Mouse (Mus musculus) stomach, postnatal 0 days (tissue): ENCODE data around the gene Unkl. TPM values are rescaled to one million over a fixed set of nuclear protein-coding genes. Genes with fewer than 3 reads are reported as not detected.

Experiments used
- ATAC-seq: fragments of 200-750 bp; cut with Nextera tagmentation; 2 replicates; pipeline ENCODE4 v1.8.0; 2017; ENCODE audit not compliant: low FRiP score, low TSS enrichment
- DNase-seq: peaks from one replicate; pipeline ENCODE4 v3.0.0-alpha.2; 2016; ENCODE audit warnings: low spot score
- H3K27ac ChIP-seq: fragments of 300-500 bp; sonication (generic); replicated peaks from 2 replicates; pipeline ENCODE4 v1.5.1; 2014; ENCODE audit warnings: mild to moderate bottlenecking, control low read depth
- H3K27me3 ChIP-seq: fragments of 300-500 bp; sonication (generic); 2 replicates; pipeline ENCODE4 v1.6.1; 2014; ENCODE audit warnings: low read length; ENCODE audit not compliant: control insufficient read depth, insufficient read depth
- H3K36me3 ChIP-seq: fragments of 300-500 bp; sonication (generic); 2 replicates; pipeline ENCODE4 v1.6.1; 2014; ENCODE audit warnings: low read length, mixed read lengths; ENCODE audit not compliant: control insufficient read depth, insufficient read depth
- H3K4me1 ChIP-seq: fragments of 300-500 bp; sonication (generic); replicated peaks from 2 replicates; pipeline ENCODE4 v1.6.1; 2014; ENCODE audit warnings: antibody characterized with exemption; ENCODE audit not compliant: control insufficient read depth, insufficient read depth
- H3K4me2 ChIP-seq: fragments of 300-500 bp; sonication (generic); replicated peaks from 2 replicates; pipeline ENCODE4 v1.6.1; 2014; ENCODE audit warnings: low read depth, mild to moderate bottlenecking, control low read depth, moderate library complexity
- H3K4me3 ChIP-seq: fragments of 300-500 bp; sonication (generic); 2 replicates; pipeline ENCODE4 v1.5.1; 2014; ENCODE audit warnings: low read depth, low read length, control low read depth
- H3K9ac ChIP-seq: fragments of 300-500 bp; sonication (generic); 2 replicates; pipeline ENCODE4 v1.6.1; 2014; ENCODE audit warnings: mild to moderate bottlenecking, low read length, control low read depth, mixed read lengths
- H3K9me3 ChIP-seq: fragments of 300-500 bp; sonication (generic); 2 replicates; pipeline ENCODE4 v1.6.1; 2016; ENCODE audit warnings: low read length; ENCODE audit not compliant: control insufficient read depth
- CTCF ChIP-seq: IDR thresholded peaks from 2 replicates; pipeline ENCODE4 v1.5.1; 2016; ENCODE audit warnings: antibody characterized with exemption, low read depth, mild to moderate bottlenecking, moderate library complexity
- EP300 ChIP-seq: optimal IDR thresholded peaks from 2 replicates; pipeline ENCODE3; 2016; ENCODE audit warnings: antibody characterized with exemption
- WGBS: fragments of 180-500 bp; shearing (Covaris S2); extraction: QIAGEN DNeasy Blood & Tissue Kit; methylation state at CpG from one replicate; pipeline ENCODE4 v1.1.7; 2014; 5-methylcytosine and 5-hydroxymethylcytosine counted together
- polyA plus RNA-seq: library from polyadenylated mRNA; unstranded; fragments of >200 nt; fragmentation: Nextera tagmentation; extraction: Ambion mirVana; gene quantifications from 2 replicates; pipeline ENCODE4 v1.2.1, GENCODE M21; 2015

Unkl gene
- polyA plus RNA-seq, 1 experiment from 2014 or later = 3.1 TPM

GRCm38 (mm10) chr17:25253760-25254159, 65.6 kb downstream of the Unkl start:
- ATAC-seq = no peak
- H3K4me1 ChIP-seq = 0 out of 2 replicates have a peak, but pooled peaks cover 3% of the 10 kb centered on the region
- no peaks in the 10 kb centered on the region for H3K9me3 ChIP-seq
- DNase-seq = no peak
- H3K4me2 ChIP-seq = no peak overlapping the region
- TF ChIP-seq EP300 = no peak
- no peak for TF ChIP-seq CTCF
- H3K27ac ChIP-seq = no peak overlapping the region
- 0 out of 2 replicates have a peak, but pooled peaks cover 3% of the 10 kb centered on the region for H3K27me3 ChIP-seq
- 35% methylated on average over 10 of the region's 10 CpGs for WGBS
- H3K9ac ChIP-seq = no peak overlapping the region
- H3K4me3 ChIP-seq = no peak overlapping the region
- H3K36me3 ChIP-seq = no peaks in the 10 kb centered on the region

GRCm38 (mm10) chr17:25255110-25255509, 66.9 kb downstream of the Unkl start:
- WGBS = 67% methylated on average over 2 of the region's 2 CpGs
- Histone ChIP-seq H3K27me3 (0 out of 2 replicates have a peak, but pooled peaks cover 3% of the 10 kb centered on the region), H3K9me3 (no peaks in the 10 kb centered on the region), H3K27ac (no peak overlapping the region), H3K9ac (no peak overlapping the region), H3K4me3 (no peak overlapping the region), H3K4me1 (0 out of 2 replicates have a peak, but pooled peaks cover 3% of the 10 kb centered on the region), H3K36me3 (no peaks in the 10 kb centered on the region), H3K4me2 (no peak overlapping the region)
- ATAC-seq (no peak), DNase-seq (no peak)
- no peak for TF ChIP-seq CTCF
- TF ChIP-seq EP300 = no peak

- DNase-seq = no peak
- 4% methylated on average over 31 of the region's 35 CpGs for WGBS
Measured at GRCm38 (mm10) chr17:25256140-25256754, 68.0 kb downstream of the Unkl start, which contains the start of gene Baiap3. Gene Baiap3, minus strand, starts transcription at chr17:25256364.

GRCm38 (mm10) chr17:25257804-25258261, 69.6 kb downstream of the Unkl start:
- no peak for DNase-seq
- no peaks in the 10 kb centered on the region for H3K9me3 ChIP-seq
- H3K27me3 ChIP-seq = 0 out of 2 replicates have a peak, but pooled peaks cover 3% of the 10 kb centered on the region
- H3K36me3 ChIP-seq = peaks cover 4% of the 10 kb centered on the region; the same call in 1 of the 2 replicates
- 0 out of 2 replicates have a peak, but pooled peaks cover 3% of the 10 kb centered on the region for H3K4me1 ChIP-seq
- no peak overlapping the region for H3K27ac ChIP-seq
- H3K4me3 ChIP-seq = no peak overlapping the region
- no peak overlapping the region for H3K4me2 ChIP-seq
- WGBS = 43% methylated on average over 6 of the region's 6 CpGs
- no peak overlapping the region for H3K9ac ChIP-seq
- TF ChIP-seq EP300 (no peak), CTCF (no peak)
- ATAC-seq = no peak

More at GRCm38 (mm10) chr17:25256140-25256754, 68.0 kb downstream of the Unkl start, which contains the start of gene Baiap3:
- Histone ChIP-seq H3K36me3 (no peaks in the 10 kb centered on the region), H3K4me3 (peak within 1 kb of the TSS; percentile 33), H3K4me2 (peak within 1 kb of the TSS; percentile 51), H3K9me3 (no peaks in the 10 kb centered on the region), H3K27me3 (0 out of 2 replicates have a peak, but pooled peaks cover 3% of the 10 kb centered on the region), H3K4me1 (0 out of 2 replicates have a peak, but pooled peaks cover 3% of the 10 kb centered on the region), H3K27ac (no peak within 1 kb of the TSS), H3K9ac (peak within 1 kb of the TSS; percentile 18; the same call in 1 of the 2 replicates)
- no peak for TF ChIP-seq EP300
- TF ChIP-seq CTCF = no peak
- peak; percentile 15; the same call in 1 of the 2 replicates for ATAC-seq

GRCm38 (mm10) chr17:25264453-25264852, 76.3 kb downstream of the Unkl start:
- no peak overlapping the region for H3K4me2 ChIP-seq
- H3K4me1 ChIP-seq = no peaks in the 10 kb centered on the region
- H3K36me3 ChIP-seq = peaks cover 24% of the 10 kb centered on the region
- no peak for DNase-seq
- no peaks in the 10 kb centered on the region for H3K9me3 ChIP-seq
- 52% methylated on average over 3 of the region's 3 CpGs for WGBS
- no peak overlapping the region for H3K9ac ChIP-seq
- no peak overlapping the region for H3K27ac ChIP-seq
- H3K4me3 ChIP-seq = no peak overlapping the region
- H3K27me3 ChIP-seq = no peaks in the 10 kb centered on the region
- TF ChIP-seq EP300 = no peak
- peak; percentile 59 for TF ChIP-seq CTCF
- ATAC-seq = peak; percentile 43; the same call in 1 of the 2 replicates
